Mouse (Mus musculus) splenic B cell, adult 2 months (primary cell): ENCODE results near the gene Ccdc141.

Source experiments
- DNase-seq: peaks from one replicate; pipeline ENCODE4 v3.0.0-alpha.2; 2011; ENCODE audit warnings: low read depth, low spot score
- H3K27me3 ChIP-seq: 2 replicates; pipeline ENCODE4 v1.6.1; 2012; ENCODE audit warnings: mild to moderate bottlenecking, low read length, moderate library complexity, mixed read lengths; ENCODE audit not compliant: control insufficient read depth, poor library complexity, insufficient read depth, severe bottlenecking
- H3K36me3 ChIP-seq: 2 replicates; pipeline ENCODE4 v1.6.1; 2012; ENCODE audit warnings: mild to moderate bottlenecking, low read length, moderate library complexity, mixed read lengths; ENCODE audit not compliant: control insufficient read depth, poor library complexity, insufficient read depth, severe bottlenecking

The Ccdc141 gene

DNA sequence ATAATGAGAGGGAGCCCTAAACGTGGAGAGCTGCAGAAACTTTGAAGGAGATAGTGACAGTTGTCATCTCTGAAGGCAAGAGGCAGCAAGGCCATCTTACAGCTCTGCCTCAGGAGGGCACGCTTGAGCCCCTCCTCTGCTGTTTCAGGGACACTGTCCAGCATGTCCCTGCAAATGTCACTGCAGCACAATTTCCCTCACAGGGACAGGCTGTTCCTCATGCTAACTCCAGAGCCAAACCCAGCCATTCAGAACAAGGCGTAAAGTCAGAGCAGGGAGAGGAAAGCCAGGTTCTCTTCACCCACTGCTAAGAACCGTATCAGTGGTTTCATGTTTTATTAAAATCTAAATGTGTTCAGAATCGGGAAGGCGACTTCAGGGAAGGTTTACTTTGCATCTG lies 192.8 kb downstream of the Ccdc141 start:
- no peak for DNase-seq

DNA sequence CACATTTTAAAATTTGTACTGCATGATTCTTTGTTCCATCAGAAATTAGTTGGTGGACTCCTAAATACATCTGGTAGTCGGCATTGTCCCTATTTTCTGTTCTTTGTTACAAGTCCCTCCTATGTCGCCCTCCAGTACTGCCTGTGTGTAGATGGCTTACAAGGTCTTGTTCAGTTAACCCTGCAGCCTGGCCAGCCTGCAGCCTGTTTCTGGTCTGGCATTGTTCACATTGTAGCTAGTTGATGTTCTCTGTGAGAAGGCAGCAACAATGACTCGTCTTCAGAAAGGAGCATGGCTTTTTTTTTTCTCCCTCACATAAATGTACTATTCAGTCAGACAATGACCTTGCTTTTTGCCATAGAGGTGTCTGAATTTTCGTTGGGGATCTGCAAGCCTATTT lies 198.4 kb downstream of the Ccdc141 start:
- DNase-seq = no peak
- H3K36me3 ChIP-seq = no peaks in the 10 kb centered on the region
- no peaks in the 10 kb centered on the region for H3K27me3 ChIP-seq

More for the DNA sequence above, 192.8 kb downstream of the Ccdc141 start:
- H3K27me3 ChIP-seq = no peaks in the 10 kb centered on the region
- H3K36me3 ChIP-seq = no peaks in the 10 kb centered on the region

DNA sequence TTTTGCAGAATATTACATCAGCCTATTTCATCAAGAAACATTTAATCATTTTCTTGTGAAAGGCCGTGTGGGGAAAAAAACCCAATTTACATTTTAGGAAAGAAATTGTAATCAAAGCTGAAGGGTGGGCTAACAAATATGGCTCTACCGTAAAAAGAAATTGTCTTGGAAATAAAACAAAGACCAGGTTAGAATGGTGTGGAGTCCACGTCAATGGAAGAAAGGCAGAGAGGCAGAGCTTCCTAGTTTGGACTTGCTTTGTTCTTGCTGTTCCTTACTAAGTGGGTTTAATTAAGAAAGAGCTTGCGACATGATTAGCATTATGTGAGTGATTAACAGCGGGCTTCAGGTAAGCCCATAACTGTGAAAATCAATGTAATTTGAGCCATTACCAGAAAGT lies 199.4 kb downstream of the Ccdc141 start:
- DNase-seq = no peak
- no peaks in the 10 kb centered on the region for H3K36me3 ChIP-seq
- H3K27me3 ChIP-seq = no peaks in the 10 kb centered on the region

DNA sequence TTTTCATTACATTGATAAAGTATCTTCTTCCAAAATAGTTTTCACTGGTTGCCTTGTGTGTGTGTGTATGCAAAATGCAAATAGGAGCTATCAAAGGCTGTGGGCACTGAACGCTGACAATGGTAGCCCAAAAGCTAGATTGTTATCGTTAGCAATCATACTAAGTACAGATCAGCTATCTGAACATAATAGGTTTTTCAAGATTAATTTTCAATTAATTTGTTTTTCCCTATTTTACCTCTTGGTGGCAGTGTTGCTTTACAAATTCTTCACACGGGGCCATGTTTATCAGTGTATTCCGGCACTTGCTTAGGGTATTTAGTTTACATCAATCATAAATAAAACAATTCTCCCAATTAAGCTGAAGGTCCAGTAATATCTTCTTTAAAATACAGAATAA lies 199.8 kb downstream of the Ccdc141 start:
- no peaks in the 10 kb centered on the region for H3K27me3 ChIP-seq
- H3K36me3 ChIP-seq = no peaks in the 10 kb centered on the region
- DNase-seq = no peak

DNA sequence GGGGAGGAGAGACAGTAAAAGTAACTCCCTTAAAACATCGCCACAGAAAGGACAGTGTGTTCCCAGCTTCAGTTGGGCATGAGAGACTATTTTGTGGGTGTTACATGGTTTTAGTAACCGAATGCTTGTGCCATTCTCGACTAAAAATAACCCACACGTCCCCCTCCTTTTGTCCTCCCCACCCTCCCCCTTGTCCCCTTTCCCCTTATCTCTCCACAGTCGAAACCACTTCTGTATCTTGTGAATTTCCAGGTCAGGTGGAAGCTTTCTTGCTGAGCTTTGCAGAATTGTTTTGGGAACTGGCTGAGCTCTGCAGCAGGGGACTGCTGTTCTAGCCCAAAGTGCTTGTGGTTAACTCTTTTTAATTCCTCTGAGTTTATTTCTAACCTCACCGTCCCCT lies 200.2 kb downstream of the Ccdc141 start:
- DNase-seq = no peak

DNA sequence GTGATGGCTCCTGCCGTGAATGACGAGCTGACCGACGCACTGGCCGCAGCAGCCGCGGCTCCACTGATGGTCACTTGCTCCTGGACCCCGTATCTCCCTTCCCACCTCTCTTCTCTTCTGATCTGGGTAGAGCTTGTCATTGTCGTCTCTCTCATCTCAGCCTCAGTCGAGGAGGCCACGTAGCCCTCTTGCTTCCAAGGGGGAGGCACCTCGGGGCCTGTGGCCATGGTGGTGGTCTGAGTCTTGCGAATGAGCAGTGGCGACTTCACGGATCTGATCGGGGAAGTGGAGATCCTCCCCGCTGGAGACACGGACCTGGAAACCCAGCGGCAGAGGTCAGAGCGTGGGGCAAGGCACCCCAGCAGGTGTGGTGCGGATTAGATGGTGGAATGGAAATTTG lies 200.8 kb downstream of the Ccdc141 start:
- Histone ChIP-seq H3K36me3 (no peaks in the 10 kb centered on the region), H3K27me3 (no peaks in the 10 kb centered on the region)
- DNase-seq = no peak

More for the DNA sequence above, 200.2 kb downstream of the Ccdc141 start:
- no peaks in the 10 kb centered on the region for H3K27me3 ChIP-seq
- H3K36me3 ChIP-seq = no peaks in the 10 kb centered on the region

DNA sequence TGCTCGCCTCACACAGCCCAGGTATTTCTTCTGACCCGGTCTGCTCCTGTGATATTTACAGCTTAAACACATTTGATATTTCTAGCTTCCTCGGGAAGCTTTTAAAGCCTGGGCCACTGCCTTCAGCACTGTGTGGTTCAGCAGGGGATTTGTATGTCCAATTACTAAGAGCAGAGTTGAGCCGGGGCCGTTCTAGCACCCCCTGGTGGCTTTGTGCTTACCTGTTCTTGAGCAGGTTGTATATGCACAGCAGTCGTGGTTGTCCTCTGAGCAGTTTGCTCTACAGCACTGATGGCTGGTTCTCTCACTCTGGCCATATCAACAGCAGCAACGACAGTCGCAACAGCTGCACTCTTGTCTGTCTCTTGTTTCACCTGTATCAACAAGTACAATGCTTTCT lies 201.5 kb downstream of the Ccdc141 start:
- H3K36me3 ChIP-seq = no peaks in the 10 kb centered on the region
- H3K27me3 ChIP-seq = no peaks in the 10 kb centered on the region
- DNase-seq = peak; percentile 8

DNA sequence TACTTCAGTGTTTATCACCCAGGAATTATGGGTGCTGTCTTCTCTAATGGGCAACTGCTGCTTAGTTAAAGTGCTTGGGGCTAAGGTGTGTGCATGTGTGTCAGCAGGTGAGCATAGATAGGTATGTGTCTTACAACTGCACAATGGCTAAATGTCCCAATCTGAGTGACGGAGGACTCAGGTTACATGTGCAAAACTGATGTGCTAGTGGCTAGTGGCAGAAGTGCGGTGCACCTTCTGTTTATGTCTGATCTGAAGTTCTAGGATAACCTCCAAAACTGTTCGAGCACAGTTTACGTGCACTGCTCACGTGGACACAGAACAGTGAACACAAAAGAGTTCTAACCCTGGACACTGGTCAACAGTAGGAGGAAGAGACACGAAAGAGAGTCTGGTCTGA lies 203.9 kb downstream of the Ccdc141 start:
- DNase-seq = no peak
- no peaks in the 10 kb centered on the region for H3K27me3 ChIP-seq
- no peaks in the 10 kb centered on the region for H3K36me3 ChIP-seq

DNA sequence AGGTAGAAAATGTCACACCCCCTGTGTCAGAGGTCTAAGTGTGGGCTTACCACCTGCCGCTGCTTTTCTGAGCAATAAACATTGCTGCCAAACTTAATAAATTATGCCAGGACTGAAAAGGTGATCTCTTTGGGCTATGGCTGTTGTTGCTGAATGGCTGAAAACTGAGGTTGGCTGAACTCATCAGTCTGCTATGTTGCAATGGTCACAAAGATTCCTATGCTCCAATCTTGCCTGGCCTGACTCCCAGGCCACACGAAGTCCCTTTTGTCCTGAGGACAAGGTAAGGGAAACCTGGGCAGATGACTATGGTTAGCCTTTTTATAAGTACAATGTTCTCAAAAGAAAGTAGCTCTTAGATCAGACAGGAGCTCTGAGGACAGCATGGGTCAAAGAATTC lies 204.4 kb downstream of the Ccdc141 start:
- no peak for DNase-seq
- H3K36me3 ChIP-seq = no peaks in the 10 kb centered on the region
- H3K27me3 ChIP-seq = no peaks in the 10 kb centered on the region

DNA sequence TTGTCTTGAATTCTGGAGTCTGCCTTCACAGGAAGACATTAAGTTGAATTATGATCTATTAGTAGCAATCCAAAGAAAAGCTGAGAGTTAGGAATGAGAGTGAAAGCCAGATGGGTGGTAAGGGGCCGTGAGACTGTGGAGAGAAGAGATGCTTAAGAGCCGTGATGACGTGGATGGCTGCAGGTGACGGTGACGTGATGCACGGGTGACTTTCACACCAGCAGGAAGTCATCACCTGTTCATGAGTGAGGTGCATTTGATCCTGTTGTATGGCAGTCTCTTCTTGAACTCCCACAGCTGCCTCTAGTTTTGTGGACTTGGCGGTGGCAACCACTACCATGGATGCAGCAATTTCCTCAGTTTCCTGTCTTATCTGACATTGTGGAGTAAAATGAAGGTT lies 204.9 kb downstream of the Ccdc141 start:
- DNase-seq = no peak
- no peaks in the 10 kb centered on the region for H3K36me3 ChIP-seq
- no peaks in the 10 kb centered on the region for H3K27me3 ChIP-seq

DNA sequence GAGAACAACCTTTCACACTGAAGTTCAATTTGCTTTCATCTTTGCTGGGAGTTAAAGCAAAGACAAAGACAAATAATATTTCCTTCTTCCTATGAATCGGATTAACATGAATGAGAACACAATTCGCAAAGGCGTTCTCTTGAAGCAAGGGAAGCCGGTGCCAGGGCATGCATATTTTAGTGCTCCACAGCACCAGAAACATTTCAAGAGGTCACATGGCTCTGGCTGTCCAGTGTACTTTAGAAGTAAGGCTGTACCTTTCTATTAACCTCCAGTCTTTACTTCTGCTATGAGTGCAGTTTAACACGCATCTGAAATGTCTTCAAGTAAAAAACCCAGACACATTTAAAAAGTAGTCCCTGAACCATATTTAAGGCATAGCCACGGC lies 208.4 kb downstream of the Ccdc141 start:
- Histone ChIP-seq H3K27me3 (no peaks in the 10 kb centered on the region), H3K36me3 (no peaks in the 10 kb centered on the region)
- DNase-seq = no peak

DNA sequence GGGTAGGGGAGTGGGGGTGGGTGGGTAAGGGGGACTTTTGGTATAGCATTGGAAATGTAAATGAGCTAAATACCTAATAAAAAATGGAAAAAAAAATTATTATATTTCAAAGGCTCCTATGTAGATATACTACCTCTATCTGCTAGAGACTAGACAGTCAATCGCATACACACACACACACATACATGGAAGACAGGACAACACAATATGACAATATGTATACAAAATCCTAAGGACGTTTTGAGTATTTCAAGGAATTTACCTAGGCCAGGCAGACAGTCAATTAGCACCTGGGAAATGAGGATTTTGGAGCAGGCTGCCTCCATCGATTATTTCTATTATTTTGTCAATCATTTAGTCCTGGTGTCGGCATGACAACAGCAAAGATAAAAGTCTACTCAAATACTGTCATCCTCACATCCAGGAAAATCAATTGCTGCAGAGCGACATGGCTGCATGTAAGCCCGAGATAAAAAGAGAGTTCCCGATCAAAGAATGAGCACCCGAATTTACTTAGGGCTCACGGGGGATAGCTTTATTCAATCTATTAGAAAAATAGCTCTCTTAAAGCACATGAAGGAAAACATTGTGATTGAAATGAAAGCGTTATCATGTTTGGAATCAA lies 208.9 kb downstream of the Ccdc141 start:
- Histone ChIP-seq H3K27me3 (no peaks in the 10 kb centered on the region), H3K36me3 (no peaks in the 10 kb centered on the region)
- DNase-seq = no peak
